Mouse (Mus musculus) liver, embryonic 11.5 days (tissue): ENCODE data around the gene Lix1l. TPM values are rescaled to one million over a fixed set of nuclear protein-coding genes. Genes with fewer than 3 reads are reported as not detected.

Source experiments
- ATAC-seq: fragments of 200-750 bp; cut with Nextera tagmentation; replicated peaks from 2 replicates; pipeline ENCODE4 v1.8.0; 2017; ENCODE audit warnings: moderate number of reproducible peaks, mild to moderate bottlenecking, moderate TSS enrichment, moderate library complexity; ENCODE audit not compliant: low FRiP score
- DNase-seq: peaks from one replicate; pipeline ENCODE4 v3.0.0-alpha.2; 2017; ENCODE audit warnings: low spot score
- H3K27ac ChIP-seq: fragments of 300-500 bp; sonication (generic); 2 replicates; pipeline ENCODE4 v1.5.1; 2014; ENCODE audit warnings: mild to moderate bottlenecking, low read depth, low read length, control low read depth
- H3K27me3 ChIP-seq: fragments of 300-500 bp; sonication (generic); replicated peaks from 2 replicates; pipeline ENCODE4 v1.6.1; 2014; ENCODE audit warnings: low read length, mixed read lengths; ENCODE audit not compliant: control insufficient read depth, insufficient read depth
- H3K36me3 ChIP-seq: fragments of 300-500 bp; sonication (generic); 2 replicates; pipeline ENCODE4 v1.6.1; 2014; ENCODE audit warnings: mild to moderate bottlenecking, low read length, moderate library complexity, mixed read lengths; ENCODE audit not compliant: control insufficient read depth, insufficient read depth
- H3K4me1 ChIP-seq: fragments of 300-500 bp; sonication (generic); replicated peaks from 2 replicates; pipeline ENCODE4 v1.6.1; 2014; ENCODE audit warnings: low read length, mixed read lengths; ENCODE audit not compliant: control insufficient read depth, insufficient read depth
- H3K4me2 ChIP-seq: fragments of 300-500 bp; sonication (generic); 2 replicates; pipeline ENCODE4 v1.6.1; 2014; ENCODE audit warnings: mild to moderate bottlenecking, control low read depth, moderate library complexity
- H3K4me3 ChIP-seq: fragments of 300-500 bp; sonication (generic); 2 replicates; pipeline ENCODE4 v1.5.1; 2014; ENCODE audit warnings: low read depth, low read length, control low read depth
- H3K9ac ChIP-seq: fragments of 300-500 bp; sonication (generic); 2 replicates; pipeline ENCODE4 v1.6.1; 2014; ENCODE audit warnings: low read depth, low read length, control low read depth
- H3K9me3 ChIP-seq: fragments of 300-500 bp; sonication (generic); 2 replicates; pipeline ENCODE4 v1.6.1; 2016; ENCODE audit warnings: low read length, inconsistent platforms, mixed read lengths; ENCODE audit not compliant: control insufficient read depth
- WGBS: fragments of 180-500 bp; shearing (Covaris S2); extraction: QIAGEN DNeasy Blood & Tissue Kit; methylation state at CpG from one replicate; pipeline ENCODE4 v1.1.7; 2014; 5-methylcytosine and 5-hydroxymethylcytosine counted together
- polyA plus RNA-seq: library from polyadenylated mRNA; unstranded; fragments of >200 nt; fragmentation: Nextera tagmentation; extraction: Ambion mirVana; gene quantifications from 2 replicates; pipeline ENCODE4 v1.2.1, GENCODE M21; 2014

The Lix1l gene
- polyA plus RNA-seq, 1 experiment from 2014 or later, result 3.1 TPM

DNA sequence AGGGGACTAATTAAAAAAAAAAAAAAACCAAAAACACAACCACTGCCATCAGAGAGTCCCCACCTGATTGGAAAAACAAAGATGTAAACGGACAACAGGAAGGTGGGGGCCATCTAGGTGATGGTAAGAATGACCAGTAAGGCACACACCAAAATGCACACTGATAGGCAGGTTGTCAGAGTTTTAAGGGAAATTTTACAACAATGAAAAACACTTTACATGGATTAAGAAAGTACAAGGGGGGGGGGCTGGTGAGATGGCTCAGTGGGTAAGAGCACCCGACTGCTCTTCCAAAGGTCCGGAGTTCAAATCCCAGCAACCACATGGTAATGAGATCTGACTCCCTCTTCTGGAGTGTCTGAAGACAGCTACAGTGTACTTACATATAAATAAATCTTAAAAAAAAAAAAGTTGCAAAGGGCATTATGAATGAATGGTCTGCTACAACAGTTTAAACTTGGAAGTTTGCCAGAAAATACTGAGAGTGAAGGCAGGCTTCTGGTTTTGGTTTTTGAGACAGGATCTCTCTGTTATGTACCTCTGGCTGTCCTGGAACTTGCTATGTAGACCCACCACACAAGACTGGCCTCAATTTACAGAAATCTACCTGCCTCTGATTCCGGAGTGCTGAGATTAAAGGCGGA lies 67.6 kb downstream of the Lix1l start:
- Histone ChIP-seq H3K4me3 (no peak overlapping the region), H3K4me1 (peaks cover 2% of the 10 kb centered on the region; the same call in 1 of the 2 replicates), H3K27me3 (peaks cover 7% of the 10 kb centered on the region; the same call in 1 of the 2 replicates), H3K9me3 (no peaks in the 10 kb centered on the region), H3K36me3 (no peaks in the 10 kb centered on the region), H3K9ac (no peak overlapping the region), H3K4me2 (no peak overlapping the region), H3K27ac (no peak overlapping the region)
- DNase-seq, result no peak
- no peak for ATAC-seq
- 84% methylated on average over 5 of the region's 5 CpGs for WGBS

- Histone ChIP-seq H3K4me2 (peak within 1 kb of the TSS; percentile 79), H3K4me3 (peak within 1 kb of the TSS; percentile 44), H3K27me3 (peaks cover 7% of the 10 kb centered on the region; the same call in 1 of the 2 replicates), H3K27ac (no peak within 1 kb of the TSS), H3K4me1 (no peaks in the 10 kb centered on the region), H3K36me3 (no peaks in the 10 kb centered on the region), H3K9ac (no peak within 1 kb of the TSS), H3K9me3 (no peaks in the 10 kb centered on the region)
- DNase-seq, result peak; percentile 85
- 4% methylated on average over 35 of the region's 35 CpGs for WGBS
- ATAC-seq, result peak; percentile 91
Observed at GRCm38 (mm10) chr3:96669727-96670468, 68.9 kb downstream of the Lix1l start, which contains the start of gene Ankrd35. Gene Ankrd35, plus strand, starts transcription at chr3:96670131.

DNA sequence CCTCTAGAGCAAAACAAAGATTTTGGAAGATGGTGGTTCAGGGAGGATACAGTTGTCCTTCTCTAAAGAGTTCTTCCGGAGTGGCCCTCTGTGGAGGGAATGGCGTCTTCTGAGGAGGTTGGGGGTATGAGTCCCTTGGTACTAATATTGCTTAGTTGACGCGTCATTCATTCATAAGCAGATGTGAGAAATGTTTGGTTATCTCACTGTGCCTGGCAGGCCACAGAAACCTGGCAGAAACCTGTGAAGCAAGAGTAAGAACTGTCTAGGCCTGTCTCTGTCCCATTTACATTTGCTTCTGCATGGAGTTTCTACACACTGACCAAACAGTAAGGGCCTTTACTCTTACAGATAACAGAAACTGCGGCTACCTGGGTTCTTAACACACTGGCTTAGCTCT lies 70.6 kb downstream of the Lix1l start:
- DNase-seq, result no peak
- WGBS, result 88% methylated on average over 5 of the region's 5 CpGs
- Histone ChIP-seq H3K4me1 (no peaks in the 10 kb centered on the region), H3K4me2 (no peak overlapping the region), H3K27me3 (peaks cover 7% of the 10 kb centered on the region; the same call in 1 of the 2 replicates), H3K27ac (no peak overlapping the region), H3K9me3 (no peaks in the 10 kb centered on the region), H3K4me3 (no peak overlapping the region), H3K9ac (no peak overlapping the region), H3K36me3 (no peaks in the 10 kb centered on the region)
- ATAC-seq, result no peak

GRCm38 (mm10) chr3:96673514-96673913 lies 72.6 kb downstream of the Lix1l start:
- Histone ChIP-seq H3K27me3 (peaks cover 7% of the 10 kb centered on the region; the same call in 1 of the 2 replicates), H3K27ac (no peak overlapping the region), H3K4me2 (no peak overlapping the region), H3K9me3 (no peaks in the 10 kb centered on the region), H3K4me1 (no peaks in the 10 kb centered on the region), H3K4me3 (no peak overlapping the region), H3K36me3 (no peaks in the 10 kb centered on the region), H3K9ac (no peak overlapping the region)
- ATAC-seq, result no peak
- 62% methylated on average over 4 of the region's 4 CpGs for WGBS
- DNase-seq, result no peak

GRCm38 (mm10) chr3:96674442-96674841 lies 73.5 kb downstream of the Lix1l start:
- ATAC-seq, result no peak
- 65% methylated on average over 8 of the region's 8 CpGs for WGBS

GRCm38 (mm10) chr3:96675171-96675570 lies 74.2 kb downstream of the Lix1l start:
- ATAC-seq (no peak), DNase-seq (no peak)
- Histone ChIP-seq H3K4me2 (no peak overlapping the region), H3K4me1 (peaks cover 8% of the 10 kb centered on the region), H3K9me3 (no peaks in the 10 kb centered on the region), H3K9ac (no peak overlapping the region), H3K27ac (no peak overlapping the region), H3K27me3 (peaks cover 9% of the 10 kb centered on the region), H3K4me3 (no peak overlapping the region), H3K36me3 (no peaks in the 10 kb centered on the region)
- WGBS, result 79% methylated on average over 3 of the region's 3 CpGs

More at GRCm38 (mm10) chr3:96674442-96674841, 73.5 kb downstream of the Lix1l start:
- H3K36me3 ChIP-seq, result no peaks in the 10 kb centered on the region
- peaks cover 7% of the 10 kb centered on the region; the same call in 1 of the 2 replicates for H3K27me3 ChIP-seq
- H3K4me2 ChIP-seq, result no peak overlapping the region
- no peak for DNase-seq
- no peak overlapping the region for H3K9ac ChIP-seq
- peaks cover 5% of the 10 kb centered on the region for H3K4me1 ChIP-seq
- H3K9me3 ChIP-seq, result no peaks in the 10 kb centered on the region
- H3K4me3 ChIP-seq, result no peak overlapping the region
- H3K27ac ChIP-seq, result no peak overlapping the region

GRCm38 (mm10) chr3:96675690-96676089 lies 74.7 kb downstream of the Lix1l start:
- no peaks in the 10 kb centered on the region for H3K9me3 ChIP-seq

More at GRCm38 (mm10) chr3:96675690-96676089, 74.7 kb downstream of the Lix1l start:
- Histone ChIP-seq H3K27me3 (peaks cover 14% of the 10 kb centered on the region), H3K4me3 (no peak overlapping the region), H3K36me3 (no peaks in the 10 kb centered on the region), H3K27ac (no peak overlapping the region), H3K4me1 (peaks cover 8% of the 10 kb centered on the region), H3K9ac (no peak overlapping the region), H3K4me2 (no peak overlapping the region)
- WGBS, result 58% methylated on average over 3 of the region's 3 CpGs
- no peak for ATAC-seq
- no peak for DNase-seq
